Mouse (Mus musculus) liver, embryonic 14.5 days (tissue): Measurements from ENCODE around the gene Onecut3. TPM values are rescaled to one million over a fixed set of nuclear protein-coding genes. Genes with fewer than 3 reads are reported as not detected.

ENCODE experiments used
- ATAC-seq: fragments of 200-750 bp; cut with Nextera tagmentation; 2 replicates; pipeline ENCODE4 v1.8.0; 2017; ENCODE audit warnings: moderate number of reproducible peaks, mild to moderate bottlenecking, moderate library complexity; ENCODE audit not compliant: insufficient read depth
- DNase-seq, 3 experiments: peaks; one replicate each; pipeline ENCODE4 v3.0.0-alpha.2; 2012 to 2013; ENCODE audit warnings: low read depth in 3 of 3, low spot score in 3 of 3
- H3K27ac ChIP-seq: fragments of 300-500 bp; sonication (generic); 2 replicates; pipeline ENCODE4 v1.5.1; 2014; ENCODE audit warnings: moderate library complexity, mild to moderate bottlenecking, control low read depth, inconsistent platforms
- H3K27me3 ChIP-seq: fragments of 300-500 bp; sonication (generic); 2 replicates; pipeline ENCODE4 v1.6.1; 2014; ENCODE audit warnings: mild to moderate bottlenecking, low read length, moderate library complexity; ENCODE audit not compliant: control insufficient read depth, insufficient read depth
- H3K36me3 ChIP-seq: fragments of 300-500 bp; sonication (generic); replicated peaks from 2 replicates; pipeline ENCODE4 v1.6.1; 2014; ENCODE audit warnings: low read depth; ENCODE audit not compliant: control insufficient read depth, insufficient read depth
- H3K4me1 ChIP-seq, 2 experiments: fragments of 200-500 bp in 1 of 2; fragments of 300-500 bp in 1 of 2; sonication (generic) in 1 of 2; replicated peaks; 2 replicates each; pipeline ENCODE4 v1.6.1; 2012 to 2014; ENCODE audit warnings: antibody characterized with exemption in 1 of 2, inconsistent platforms in 1 of 2, low read length in 1 of 2; ENCODE audit not compliant: control insufficient read depth in 2 of 2, insufficient read depth in 2 of 2
- H3K4me2 ChIP-seq: fragments of 300-500 bp; sonication (generic); 2 replicates; pipeline ENCODE4 v1.6.1; 2014; ENCODE audit warnings: low read depth, mild to moderate bottlenecking, control low read depth, moderate library complexity
- H3K4me3 ChIP-seq, 2 experiments: fragments of 200-500 bp in 1 of 2; fragments of 300-500 bp in 1 of 2; sonication (generic) in 1 of 2; 2 replicates each; pipeline ENCODE4 v1.5.1; 2012 to 2014; ENCODE audit warnings: low read depth in 2 of 2, low read length in 2 of 2, mild to moderate bottlenecking in 2 of 2, control low read depth in 1 of 2, inconsistent platforms in 1 of 2, moderate library complexity in 1 of 2; ENCODE audit not compliant: insufficient read depth in 1 of 2
- H3K9ac ChIP-seq: fragments of 300-500 bp; sonication (generic); replicated peaks from 2 replicates; pipeline ENCODE4 v1.6.1; 2014; ENCODE audit warnings: mild to moderate bottlenecking, control low read depth, moderate library complexity
- H3K9me3 ChIP-seq: fragments of 300-500 bp; sonication (generic); 2 replicates; pipeline ENCODE4 v1.6.1; 2016; ENCODE audit warnings: low read length, mixed read lengths; ENCODE audit not compliant: control insufficient read depth
- CTCF ChIP-seq: IDR thresholded peaks from 2 replicates; pipeline ENCODE4 v1.5.1; 2016; ENCODE audit warnings: antibody characterized with exemption, low read depth, control low read depth
- EP300 ChIP-seq: IDR thresholded peaks from 2 replicates; pipeline ENCODE4 v1.6.1; 2016; ENCODE audit warnings: antibody characterized with exemption, low read depth
- WGBS: fragments of 180-500 bp; shearing (Covaris S2); extraction: QIAGEN DNeasy Blood & Tissue Kit; methylation state at CpG from one replicate; pipeline ENCODE4 v1.1.7; 2014; ENCODE audit not compliant: insufficient replicate concordance; 5-methylcytosine and 5-hydroxymethylcytosine counted together
- polyA plus RNA-seq, 2 experiments: library from polyadenylated mRNA; depleted of rRNA in 1 of 2; stranded (reverse) in 1 of 2; unstranded in 1 of 2; fragments of >200 nt; fragmentation: Nextera tagmentation in 1 of 2; extraction: Ambion mirVana in 1 of 2; gene quantifications; 2 replicates each; pipeline versions ENCODE4 v1.2.1 to v1.2.3; 2012 to 2014

The Onecut3 gene
- polyA plus RNA-seq, 2 experiments: 0.02 TPM; not detected in 1

DNA sequence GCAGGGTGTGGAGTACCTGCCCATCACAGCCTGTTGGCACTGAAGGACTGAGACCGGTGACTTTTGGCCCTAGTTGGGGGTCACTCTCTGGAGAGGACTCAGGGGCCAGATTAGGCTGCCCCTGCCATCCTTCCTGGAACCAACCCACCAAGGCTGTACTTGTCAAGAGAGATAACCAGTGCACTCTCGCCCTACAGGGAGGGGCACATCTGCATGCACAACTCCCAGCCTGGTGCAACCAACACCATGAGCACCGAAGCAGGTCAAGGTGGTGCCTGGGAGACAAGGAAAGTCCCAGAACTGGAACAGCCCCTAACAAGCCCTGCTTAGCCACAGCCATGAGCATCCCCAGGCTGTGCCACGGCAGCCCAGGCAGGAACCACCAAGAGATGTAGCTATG, 52.3 kb downstream of the Onecut3 start:
- Histone ChIP-seq H3K9me3 (no peaks in the 10 kb centered on the region), H3K36me3 (peaks cover 64% of the 10 kb centered on the region), H3K4me3 (no peak overlapping the region), H3K9ac (peak overlapping the region; percentile 16; the same call in 1 of the 2 replicates), H3K27me3 (no peaks in the 10 kb centered on the region), H3K4me2 (peak overlapping the region; percentile 36), H3K27ac (peak overlapping the region; percentile 40), H3K4me1 (peaks cover 18 to 20% of the 10 kb centered on the region in 2 experiments)
- 33% methylated on average over 4 of the region's 4 CpGs for WGBS
- DNase-seq (peak in 1 of 3 experiments; percentile 59), ATAC-seq (peak; percentile 76)
- TF ChIP-seq CTCF (no peak), EP300 (no peak)

DNA sequence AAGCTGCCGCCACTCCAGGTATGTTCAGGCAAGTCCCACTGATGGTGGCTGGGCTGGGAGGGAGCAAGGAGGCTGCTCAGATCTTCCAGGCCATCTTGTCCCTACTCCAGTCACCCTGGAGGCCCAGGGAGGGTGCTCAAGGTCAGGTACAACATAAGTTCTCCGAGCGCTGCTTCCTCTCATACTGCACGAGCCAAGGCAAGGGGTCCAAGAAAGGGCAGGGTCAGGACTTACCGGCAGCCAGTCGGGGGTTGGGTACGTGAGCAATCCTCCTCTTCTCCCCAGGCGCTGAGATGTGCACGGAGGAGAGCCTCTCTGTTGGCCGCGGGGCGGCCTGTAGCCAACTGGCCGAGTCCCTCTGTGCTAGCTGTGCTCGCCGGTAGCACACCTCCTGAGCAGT, 52.9 kb downstream of the Onecut3 start:
- WGBS: 88% methylated on average over 15 of the region's 15 CpGs
- no peak for TF ChIP-seq EP300
- TF ChIP-seq CTCF: no peak
- Histone ChIP-seq H3K27me3 (no peaks in the 10 kb centered on the region), H3K27ac (peak overlapping the region; percentile 40), H3K4me2 (peak overlapping the region; percentile 36), H3K36me3 (peaks cover 58% of the 10 kb centered on the region), H3K9me3 (no peaks in the 10 kb centered on the region), H3K4me3 (no peak overlapping the region), H3K9ac (no peak overlapping the region), H3K4me1 (peaks cover 22 to 25% of the 10 kb centered on the region in 2 experiments)
- DNase-seq: no peak
- no peak for ATAC-seq

DNA sequence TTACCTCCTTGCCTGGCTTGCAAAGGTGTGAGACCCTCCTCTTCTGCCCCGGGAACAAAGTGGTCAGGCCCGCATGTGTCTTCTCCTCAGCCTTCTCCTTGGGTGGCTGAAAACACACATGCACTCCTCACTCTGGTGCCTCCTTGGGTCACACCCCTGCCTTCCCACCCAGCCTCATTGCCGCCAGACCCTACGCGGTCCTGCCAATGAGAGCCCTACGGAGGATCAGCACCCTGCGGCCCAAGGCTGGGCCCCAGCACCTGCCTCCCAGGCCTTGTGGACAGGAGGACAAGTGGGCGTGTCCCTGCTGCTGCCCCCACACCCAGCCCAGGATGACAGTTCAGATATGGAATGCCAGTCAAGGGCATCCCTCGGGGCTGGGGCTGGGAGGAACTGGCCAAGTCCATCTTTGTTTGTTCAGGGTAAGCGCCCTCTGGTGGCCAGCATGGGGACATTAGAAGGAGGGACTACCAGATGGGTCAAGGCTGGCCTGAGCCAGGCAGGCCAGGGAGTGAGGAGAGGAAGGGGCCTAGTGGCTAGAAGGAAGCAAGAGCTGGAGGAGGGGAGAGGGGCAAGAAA, 53.9 kb downstream of the Onecut3 start:
- no peak overlapping the region for H3K9ac ChIP-seq
- H3K4me2 ChIP-seq: no peak overlapping the region
- DNase-seq (peak in 1 of 3 experiments; percentile 54), ATAC-seq (no peak)
- no peaks in the 10 kb centered on the region for H3K9me3 ChIP-seq
- peaks cover 48% of the 10 kb centered on the region for H3K36me3 ChIP-seq
- no peak overlapping the region; the same call in 1 of the 2 replicates for H3K27ac ChIP-seq
- 67% methylated on average over 10 of the region's 10 CpGs for WGBS
- peaks cover 32 to 34% of the 10 kb centered on the region in 2 experiments for H3K4me1 ChIP-seq
- no peak overlapping the region for H3K4me3 ChIP-seq
- no peaks in the 10 kb centered on the region for H3K27me3 ChIP-seq
- TF ChIP-seq CTCF (peak; percentile 96), EP300 (no peak)

DNA sequence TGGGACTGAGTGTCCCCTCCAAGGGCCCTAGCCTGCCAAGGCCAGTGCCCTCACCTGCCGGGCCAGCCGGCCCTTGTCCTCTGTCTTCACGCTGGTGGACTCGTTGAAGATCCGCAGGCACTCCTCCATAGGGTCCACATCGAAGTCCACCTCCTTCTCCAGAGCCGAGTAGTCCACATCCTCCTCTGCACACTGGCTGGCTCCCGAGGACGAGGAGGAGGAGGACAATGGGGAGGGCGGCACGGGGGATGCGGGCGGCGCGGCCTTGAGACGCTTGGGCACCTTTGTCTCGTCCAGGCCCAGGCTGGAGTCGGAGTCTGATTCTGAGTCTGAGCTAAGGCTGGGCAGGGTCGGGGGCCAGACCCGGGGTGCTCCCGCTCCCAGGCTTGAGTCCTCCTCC, 54.6 kb downstream of the Onecut3 start:
- Histone ChIP-seq H3K4me1 (peaks cover 38 to 41% of the 10 kb centered on the region in 2 experiments), H3K36me3 (peaks cover 40% of the 10 kb centered on the region)

DNA sequence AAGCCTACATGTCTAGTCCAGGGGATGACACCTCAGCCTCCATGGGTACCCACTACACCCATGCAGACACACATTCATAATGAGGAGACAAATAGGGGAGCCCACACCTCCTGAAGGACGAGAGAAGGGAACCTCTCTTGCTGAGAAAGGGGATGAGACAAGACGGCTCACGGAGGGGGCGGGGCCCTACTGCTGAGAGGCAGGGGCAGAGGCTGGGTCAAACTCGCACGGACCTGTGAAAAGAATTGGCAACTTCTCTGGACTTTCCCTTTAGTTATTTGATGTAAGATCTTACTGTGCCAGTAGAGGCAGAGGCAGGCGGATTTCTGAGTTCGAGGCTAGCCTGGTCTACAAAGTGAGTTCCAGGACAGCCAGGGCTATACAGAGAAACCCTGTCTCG, 57.7 kb downstream of the Onecut3 start:
- Histone ChIP-seq H3K36me3 (peaks cover 17% of the 10 kb centered on the region), H3K4me3 (no peak overlapping the region), H3K27me3 (no peaks in the 10 kb centered on the region), H3K27ac (peak overlapping the region; percentile 97), H3K9ac (no peak overlapping the region), H3K4me2 (no peak overlapping the region; the same call in 1 of the 2 replicates), H3K4me1 (peaks cover 36 to 41% of the 10 kb centered on the region in 2 experiments), H3K9me3 (no peaks in the 10 kb centered on the region)
- TF ChIP-seq CTCF (no peak), EP300 (no peak)
- 54% methylated on average over 9 of the region's 9 CpGs for WGBS
- ATAC-seq (no peak), DNase-seq (no peak)

More for the DNA sequence above, 54.6 kb downstream of the Onecut3 start:
- TF ChIP-seq CTCF (no peak), EP300 (no peak)
- WGBS: 85% methylated on average over 21 of the region's 21 CpGs
- no peaks in the 10 kb centered on the region for H3K27me3 ChIP-seq
- H3K9ac ChIP-seq: no peak overlapping the region
- H3K27ac ChIP-seq: no peak overlapping the region
- ATAC-seq (no peak), DNase-seq (no peak)
- H3K4me3 ChIP-seq: no peak overlapping the region
- no peak overlapping the region for H3K4me2 ChIP-seq
- H3K9me3 ChIP-seq: no peaks in the 10 kb centered on the region
